Mouse (Mus musculus) kidney, adult 9 months (tissue): ENCODE results near the gene Cks2.
"Not testable (repeated sequence)": the region's sequence is repeated elsewhere in the genome, so short reads cannot be mapped to it uniquely, and the experiment has no call there.

Experiments used
- DNase-seq: peaks from one replicate; pipeline ENCODE4 v3.0.0; 2022

Gene Cks2

DNA sequence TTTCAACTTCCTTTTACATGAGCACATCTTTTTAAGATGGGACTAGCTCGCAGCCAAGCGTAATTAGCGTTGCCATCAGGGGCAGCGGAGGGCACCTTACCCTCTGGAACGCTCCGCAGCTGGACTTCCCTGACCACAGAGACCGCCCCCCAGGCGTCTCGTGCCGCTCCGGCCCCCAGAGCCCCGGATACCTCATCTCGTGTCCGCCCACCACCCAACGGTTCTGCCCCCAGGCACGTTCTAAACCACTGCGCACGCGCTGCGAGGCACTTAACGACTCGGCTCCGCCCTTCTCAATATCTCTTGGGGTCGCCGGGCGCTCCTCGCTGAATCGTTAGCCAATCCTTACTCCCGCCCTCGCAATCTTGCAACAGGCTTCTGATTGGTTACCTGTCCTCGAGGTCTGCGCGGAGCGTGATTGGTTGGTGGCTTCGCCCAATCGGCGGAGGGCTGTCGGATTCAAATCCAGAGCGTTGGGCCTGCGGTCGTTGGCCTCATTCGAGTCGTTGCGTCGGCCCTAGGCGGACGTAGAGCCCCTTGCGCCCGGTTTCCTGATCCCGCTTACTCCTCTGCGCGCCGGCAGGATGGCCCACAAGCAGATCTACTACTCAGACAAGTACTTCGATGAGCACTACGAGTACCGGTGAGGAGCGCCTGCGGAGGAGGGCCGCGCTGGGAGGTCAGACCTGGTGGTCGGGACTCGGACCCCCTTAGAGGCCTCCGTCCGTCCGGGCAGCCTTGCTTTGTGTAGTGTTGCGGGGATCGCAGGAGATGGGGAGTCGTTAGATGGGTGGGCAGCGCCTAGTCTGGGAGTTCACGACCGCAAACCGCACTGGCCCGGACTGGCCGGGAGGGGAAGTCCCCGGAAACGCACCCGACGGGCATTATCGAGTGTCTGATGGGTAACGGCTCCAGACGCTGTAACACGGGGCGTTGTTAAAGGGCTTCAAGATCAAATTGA, at the start of gene Cks2:
Cks2 (plus strand) TSS at position 404 of the 961 bp plus-strand sequence.
- DNase-seq = peak; percentile 99

GRCm38 (mm10) chr13:51595404-51595803, 49.6 kb upstream of the Cks2 start:
- no peak for DNase-seq

- no peak for DNase-seq
Measured at GRCm38 (mm10) chr13:51598063-51598462, 47.0 kb upstream of the Cks2 start.

DNA sequence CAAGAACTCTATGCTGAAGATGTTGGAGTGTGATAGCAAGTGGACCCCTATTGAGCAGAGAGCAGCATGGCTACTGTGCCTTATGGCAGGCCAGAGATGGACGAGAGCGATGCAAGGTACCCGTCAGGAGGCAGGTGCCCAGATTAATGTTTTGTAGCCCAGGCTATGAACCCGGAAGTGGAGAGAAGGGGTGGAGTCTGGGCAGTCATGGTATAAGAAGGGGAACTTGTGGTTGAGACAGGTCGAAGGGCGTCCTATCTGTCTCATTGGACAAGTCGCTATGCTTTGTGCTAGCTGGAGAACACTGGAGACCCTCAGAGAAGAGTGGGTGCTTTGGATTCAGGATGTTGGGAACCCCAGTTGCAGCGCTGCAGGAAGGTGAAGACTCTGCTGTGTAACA, 44.9 kb upstream of the Cks2 start:
- no peak for DNase-seq

- DNase-seq = peak; percentile 13
Measured at GRCm38 (mm10) chr13:51602764-51603163, 42.3 kb upstream of the Cks2 start.

GRCm38 (mm10) chr13:51603221-51603893, 41.7 kb upstream of the Cks2 start:
- no peak for DNase-seq

DNA sequence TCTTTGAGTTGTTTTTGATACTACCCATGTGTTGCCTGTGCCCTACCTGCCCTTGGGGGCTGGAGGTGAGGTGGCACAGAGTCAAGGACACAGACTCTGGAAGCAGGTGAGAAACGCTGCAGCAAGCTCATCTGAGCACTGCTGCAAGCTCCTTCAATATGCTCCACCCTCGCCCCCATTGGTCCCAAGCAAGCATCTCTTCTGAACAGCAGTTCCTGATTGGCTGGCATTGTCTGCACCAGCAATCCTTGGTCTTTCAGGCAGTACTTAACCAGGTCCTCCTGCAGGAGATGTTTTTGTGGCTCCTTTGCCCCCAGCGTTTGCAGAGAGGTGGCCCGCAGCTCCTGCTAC, 41.2 kb upstream of the Cks2 start:
- DNase-seq = no peak

DNA sequence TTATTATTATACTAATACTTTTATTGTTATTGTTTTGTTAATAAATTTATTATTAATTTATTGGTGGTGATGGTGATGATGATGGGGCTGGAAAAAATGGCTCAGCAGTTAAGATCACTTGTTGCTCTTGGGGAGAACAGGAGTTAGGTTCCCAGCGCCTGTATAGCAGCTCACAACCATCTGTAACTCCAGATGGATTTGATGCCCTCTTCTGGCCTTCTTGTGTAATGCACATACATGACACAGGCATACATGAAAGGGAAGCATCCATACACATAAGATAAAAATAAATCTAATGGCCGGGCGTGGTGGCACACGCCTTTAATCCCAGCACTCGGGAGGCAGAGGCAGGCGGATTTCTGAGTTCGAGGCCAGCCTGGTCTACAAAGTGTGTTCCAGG, 35.8 kb upstream of the Cks2 start:
- DNase-seq = no peak

DNA sequence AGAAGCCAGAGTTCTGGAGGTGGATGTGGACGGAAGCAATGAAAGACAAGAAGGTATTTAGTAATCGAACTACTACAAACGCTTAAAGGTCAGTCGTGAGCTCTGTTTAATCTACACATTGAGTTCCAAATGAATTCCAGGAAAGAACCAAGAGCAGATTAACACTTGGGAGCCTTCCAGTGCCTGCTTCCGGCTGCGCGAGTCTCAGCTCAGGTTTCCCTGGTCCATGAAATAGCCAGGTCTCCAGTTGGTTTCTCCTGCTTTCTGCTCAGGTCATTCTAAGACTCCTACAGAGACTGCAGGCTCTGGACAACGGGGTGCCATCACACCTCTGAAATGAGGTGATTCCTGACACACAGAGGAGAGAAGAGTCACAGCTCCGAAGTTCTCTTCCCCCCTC, 34.0 kb upstream of the Cks2 start:
- no peak for DNase-seq

GRCm38 (mm10) chr13:51611500-51611899, 33.5 kb upstream of the Cks2 start:
- DNase-seq = no peak

DNA sequence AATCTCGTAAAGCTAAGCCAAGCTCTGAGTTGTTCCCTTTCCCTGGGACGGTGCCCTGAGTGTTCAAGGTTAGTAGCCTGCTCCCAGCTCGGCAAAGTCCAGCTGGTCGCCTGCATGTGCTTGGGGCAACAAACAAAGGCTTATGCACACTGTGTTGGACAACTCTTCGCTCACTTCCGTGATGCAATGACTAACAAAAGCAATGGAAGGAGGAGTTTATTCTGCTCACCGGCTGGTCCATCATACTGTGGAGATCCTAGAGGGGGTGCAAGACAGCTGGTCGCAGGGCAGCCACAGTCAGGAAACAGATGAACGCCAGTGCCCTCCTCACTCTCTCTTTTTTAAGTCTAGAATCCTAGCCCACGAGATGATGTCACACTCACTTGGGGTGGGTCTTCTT, 29.2 kb upstream of the Cks2 start:
- no peak for DNase-seq

GRCm38 (mm10) chr13:51616417-51617044, 28.5 kb upstream of the Cks2 start:
- no peak for DNase-seq

GRCm38 (mm10) chr13:51617306-51617705, 27.7 kb upstream of the Cks2 start:
- DNase-seq = no peak

GRCm38 (mm10) chr13:51617861-51618260, 27.2 kb upstream of the Cks2 start:
- DNase-seq = peak; percentile 42

- no peak for DNase-seq
Measured at GRCm38 (mm10) chr13:51618602-51619001, 26.4 kb upstream of the Cks2 start.

DNA sequence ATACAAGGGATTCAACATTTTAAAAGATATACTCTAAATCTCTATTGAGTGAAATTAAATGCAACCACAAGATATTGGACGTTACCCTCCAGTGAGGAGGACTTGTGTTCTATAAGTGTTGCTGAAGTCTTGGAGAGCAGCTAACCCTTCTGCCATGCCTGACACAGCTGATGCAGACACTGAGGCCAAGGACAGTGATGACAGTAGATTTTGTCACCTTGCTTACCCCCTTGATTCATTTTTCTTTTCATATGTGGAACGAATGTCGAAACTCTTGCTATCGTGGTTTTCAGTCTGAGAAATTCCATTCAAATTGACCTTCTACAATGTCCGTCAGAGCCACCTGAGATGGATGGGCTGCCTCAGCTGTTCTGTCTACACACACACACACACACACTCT, 22.4 kb upstream of the Cks2 start:
- DNase-seq = no peak

DNA sequence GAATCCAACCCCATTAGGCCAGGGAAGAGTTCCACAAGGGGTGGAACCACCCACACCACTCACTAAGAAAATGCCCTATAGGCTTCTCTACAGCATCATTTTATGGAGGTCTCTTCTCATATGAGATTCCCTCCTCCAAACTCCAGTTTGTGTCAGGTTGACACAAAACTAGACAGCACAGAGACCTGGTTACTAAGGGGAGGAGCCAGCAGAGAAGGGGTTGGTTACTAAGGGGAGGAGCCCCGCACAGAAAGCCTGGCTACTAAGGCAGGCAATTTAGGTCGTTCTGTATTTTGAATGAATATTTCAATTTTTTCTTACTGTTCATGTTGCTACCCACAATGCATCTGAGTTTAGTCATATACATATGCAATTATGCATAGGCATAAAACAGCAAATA, 21.4 kb upstream of the Cks2 start:
- DNase-seq = no peak

DNA sequence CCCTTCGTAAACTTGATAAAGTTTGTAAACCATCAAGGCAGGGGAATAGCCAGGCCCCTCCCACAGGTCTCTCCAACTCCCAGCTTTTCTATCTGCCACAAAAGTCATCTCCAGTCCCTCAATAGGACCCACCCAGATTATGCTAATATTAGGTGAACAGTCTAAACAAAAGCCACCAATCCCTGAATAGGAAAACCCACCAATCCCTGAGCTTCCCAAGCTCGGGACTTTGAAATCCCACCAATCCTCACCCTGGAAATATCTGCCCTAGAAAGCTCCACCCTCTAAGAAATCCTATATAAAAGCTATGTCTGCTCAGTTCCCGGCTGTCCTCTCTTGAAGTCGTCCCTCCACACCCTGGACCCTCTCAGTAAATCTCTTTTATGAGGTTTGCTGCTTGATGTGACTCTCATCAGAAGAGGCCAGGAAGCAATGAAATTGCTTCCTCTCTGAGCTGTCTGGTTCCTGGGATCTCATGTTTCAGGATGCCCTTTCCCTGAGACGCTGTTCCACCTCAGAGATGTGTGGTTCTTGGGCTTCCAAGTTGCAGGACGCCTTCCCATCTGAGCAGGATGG, 16.7 kb upstream of the Cks2 start:
- no peak for DNase-seq

DNA sequence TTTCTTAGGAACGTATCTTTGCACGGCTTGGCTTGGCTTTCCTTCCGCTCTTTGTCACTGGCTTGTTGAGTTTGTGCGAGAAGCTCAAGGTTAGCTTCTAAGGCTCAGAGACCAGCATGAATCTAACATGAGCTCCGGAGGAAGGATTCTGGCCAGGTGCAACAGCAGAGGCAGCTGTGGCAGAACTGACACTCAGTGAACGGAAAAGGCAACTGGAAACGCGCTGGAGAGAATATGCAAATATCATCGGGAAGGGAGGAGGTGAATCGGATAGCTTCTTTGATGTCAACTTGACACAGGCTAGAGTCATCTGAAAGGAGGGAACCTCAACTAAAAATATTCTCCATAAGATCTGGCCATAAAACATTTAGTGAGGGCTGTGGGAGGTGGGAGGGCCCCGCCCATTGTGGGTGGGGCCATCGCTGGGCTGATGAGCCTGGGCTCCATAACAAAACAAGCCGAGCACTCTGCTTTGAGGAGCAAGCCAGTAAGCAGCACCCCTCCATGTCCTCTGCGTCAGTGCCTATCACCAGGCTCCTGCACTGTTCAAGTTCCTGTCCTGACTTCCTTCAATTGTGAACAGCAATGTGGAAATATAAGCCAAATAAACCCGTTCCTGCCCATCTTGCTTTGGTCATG, 13.6 kb upstream of the Cks2 start:
- DNase-seq = no peak

- no peak for DNase-seq
Measured at GRCm38 (mm10) chr13:51632560-51633218, 12.3 kb upstream of the Cks2 start.

- not testable (repeated sequence) for DNase-seq
Measured at GRCm38 (mm10) chr13:51635384-51635783, 9.6 kb upstream of the Cks2 start.

- no peak for DNase-seq
Measured at GRCm38 (mm10) chr13:51638958-51639357, 6.1 kb upstream of the Cks2 start.
